Mouse (Mus musculus): Measurements from ENCODE around the gene Txlna.

Txlna gene

DNA sequence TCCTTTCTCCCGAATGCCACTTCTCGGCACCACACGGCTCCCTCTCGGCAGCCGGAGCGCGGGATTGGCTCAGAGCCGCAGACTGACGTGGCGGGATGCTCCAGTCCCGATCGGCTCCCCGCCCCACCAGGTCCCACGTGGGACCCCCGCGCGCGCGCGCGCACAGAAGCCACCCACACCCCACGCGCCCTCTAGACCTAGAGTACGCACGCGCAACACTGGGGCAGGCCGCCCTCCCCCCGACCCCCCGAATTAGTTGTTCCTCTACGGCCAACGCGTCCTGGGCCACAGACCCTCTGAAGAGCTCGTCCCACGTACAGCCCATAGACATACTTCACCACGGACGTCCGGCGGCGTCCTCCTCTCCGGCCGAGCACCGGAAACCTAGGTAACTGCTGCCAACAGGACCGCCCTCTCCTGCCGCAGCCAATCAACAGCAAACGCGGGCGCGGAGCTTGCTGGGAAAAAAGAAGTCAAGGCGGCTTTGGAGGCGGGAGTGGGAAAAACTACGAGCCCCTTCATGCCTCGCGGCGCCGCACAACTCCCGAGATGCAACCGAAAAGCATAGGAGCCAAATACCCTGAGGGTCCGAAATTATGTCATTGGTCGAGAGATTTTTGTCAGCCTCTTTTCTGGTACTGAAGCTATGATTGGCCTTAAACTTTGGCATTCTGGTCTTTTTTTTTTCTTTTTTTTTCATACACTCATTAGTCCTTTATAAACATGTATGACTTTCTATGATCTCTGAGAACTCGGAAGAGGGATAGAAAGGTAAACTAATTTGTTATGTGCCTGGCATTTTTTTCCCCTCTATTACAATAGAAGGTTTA, at the start of gene Txlna:
Txlna (minus strand) TSS at position 428 of the 830 bp plus-strand sequence.
- peak; percentile 95 for DNase-seq

DNA sequence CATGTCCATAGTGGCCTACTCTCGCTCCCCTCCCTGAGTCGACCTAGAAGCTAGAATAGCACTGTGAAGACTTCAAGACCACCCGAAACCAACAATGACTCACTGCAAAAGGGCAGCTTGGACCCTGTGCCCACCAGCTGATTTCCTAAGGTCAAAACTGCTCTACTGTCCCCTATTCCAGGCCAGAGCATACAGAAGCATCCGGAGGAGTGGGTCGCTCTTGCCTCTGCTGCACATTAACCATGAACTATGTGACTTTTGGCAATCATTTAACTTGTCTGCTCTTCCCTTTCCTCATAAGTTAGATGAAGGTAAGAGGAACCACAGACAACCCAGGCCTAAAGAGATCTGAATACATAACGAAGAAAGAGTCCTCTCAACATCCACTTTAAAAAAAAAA, 43.7 kb upstream of the Txlna start:
- no peak for DNase-seq

DNA sequence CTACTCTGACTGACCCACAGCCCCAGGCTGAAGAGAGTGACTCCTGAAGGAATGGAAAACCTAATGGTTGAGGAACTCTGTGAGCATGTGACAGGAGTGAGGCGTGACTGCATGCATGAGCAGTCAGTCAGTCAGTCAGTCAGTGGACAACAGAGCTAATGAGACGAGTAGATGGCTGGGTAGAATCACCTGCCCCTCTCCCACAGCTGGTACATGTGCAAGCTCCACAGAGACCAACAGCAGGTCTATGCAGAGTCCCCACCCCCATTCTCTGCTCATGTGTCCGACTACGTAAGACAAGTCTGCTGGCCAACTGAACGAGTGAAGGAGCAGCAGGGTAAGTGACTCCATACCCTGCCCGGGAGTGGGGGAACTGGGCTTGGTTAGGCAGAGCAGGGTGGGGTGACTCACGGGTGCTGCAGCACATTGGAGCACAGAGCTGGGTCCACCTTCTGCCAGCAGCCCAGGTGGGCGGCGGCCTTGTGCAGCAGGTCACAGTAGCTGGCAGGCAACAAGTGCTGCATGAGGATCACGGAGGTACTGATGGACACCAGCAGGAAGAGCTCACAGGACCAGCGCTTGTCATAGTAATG, 43.1 kb upstream of the Txlna start:
- no peak for DNase-seq

GRCm38 (mm10) chr4:129681837-129682236, 41.0 kb upstream of the Txlna start:
- DNase-seq, result no peak

- DNase-seq, result no peak
These were observed 32.1 kb upstream of the Txlna start for GRCm38 (mm10) chr4:129672878-129673449.

DNA sequence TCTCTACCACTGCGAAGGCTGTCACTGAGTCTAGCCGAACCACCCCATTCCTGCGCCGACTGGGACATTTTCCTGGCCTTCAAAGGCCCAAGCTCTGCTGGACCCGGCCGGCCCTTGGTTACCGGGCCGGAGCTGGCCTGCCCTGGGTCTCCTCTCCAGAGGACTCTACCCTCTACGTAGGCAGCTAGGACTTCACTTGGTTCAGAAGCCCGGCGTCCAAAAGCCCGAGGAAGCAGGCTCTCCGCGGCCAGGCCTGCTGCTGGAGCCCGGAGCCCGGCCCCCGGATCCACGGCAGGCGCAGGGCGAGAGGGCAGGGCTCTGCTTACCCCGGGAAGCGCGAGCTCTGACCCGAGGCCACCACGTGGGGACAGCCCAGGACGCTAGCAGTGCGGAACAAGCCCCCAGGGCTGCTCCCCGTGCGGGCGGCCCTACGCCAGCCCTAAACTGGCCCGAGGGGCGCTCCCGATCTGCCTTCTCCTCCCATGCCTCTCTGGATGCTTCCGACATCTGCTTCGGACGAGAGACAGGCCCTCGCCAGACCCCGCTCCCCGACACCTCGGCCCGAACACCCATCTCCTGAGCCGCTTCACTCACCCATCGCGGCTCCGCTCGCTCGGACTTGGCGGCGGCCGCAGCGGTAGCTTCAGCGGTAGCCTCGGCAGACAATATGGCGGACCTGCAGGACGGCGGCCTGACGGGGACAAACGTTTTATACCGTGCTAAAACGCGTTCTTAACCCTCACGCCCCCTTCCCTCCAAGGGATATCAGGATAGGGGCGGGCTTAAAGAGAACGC, 31.4 kb upstream of the Txlna start, which contains the start of gene Kpna6:
Kpna6 (minus strand) TSS at position 685 of the 795 bp plus-strand sequence.
- DNase-seq, result peak; percentile 84

GRCm38 (mm10) chr4:129671491-129672082, 30.7 kb upstream of the Txlna start:
- DNase-seq, result peak; percentile 56

- DNase-seq, result no peak
These were observed 21.5 kb upstream of the Txlna start for GRCm38 (mm10) chr4:129662255-129662813.

GRCm38 (mm10) chr4:129661584-129661983, 20.7 kb upstream of the Txlna start:
- no peak for DNase-seq

GRCm38 (mm10) chr4:129654770-129655169, 13.9 kb upstream of the Txlna start:
- DNase-seq, result no peak

DNA sequence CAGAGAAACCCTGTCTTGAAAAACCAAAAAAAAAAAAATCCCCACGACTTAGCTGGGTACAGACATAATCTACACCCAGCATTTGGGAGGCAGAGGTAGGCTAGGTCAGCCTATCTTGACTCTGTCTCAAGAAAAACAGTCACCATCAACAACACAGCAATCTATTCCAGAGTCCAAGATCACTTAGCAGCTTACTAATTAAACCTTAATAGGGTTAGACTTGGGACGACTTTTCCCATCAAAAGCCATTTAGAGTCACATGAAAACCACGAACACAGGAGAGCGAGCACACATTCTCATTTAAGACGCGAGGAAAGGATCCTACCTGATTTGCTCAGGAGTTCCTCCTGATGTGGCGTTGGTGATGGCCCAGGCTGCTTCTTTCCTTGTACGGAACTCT, 9.5 kb upstream of the Txlna start:
- DNase-seq, result no peak

DNA sequence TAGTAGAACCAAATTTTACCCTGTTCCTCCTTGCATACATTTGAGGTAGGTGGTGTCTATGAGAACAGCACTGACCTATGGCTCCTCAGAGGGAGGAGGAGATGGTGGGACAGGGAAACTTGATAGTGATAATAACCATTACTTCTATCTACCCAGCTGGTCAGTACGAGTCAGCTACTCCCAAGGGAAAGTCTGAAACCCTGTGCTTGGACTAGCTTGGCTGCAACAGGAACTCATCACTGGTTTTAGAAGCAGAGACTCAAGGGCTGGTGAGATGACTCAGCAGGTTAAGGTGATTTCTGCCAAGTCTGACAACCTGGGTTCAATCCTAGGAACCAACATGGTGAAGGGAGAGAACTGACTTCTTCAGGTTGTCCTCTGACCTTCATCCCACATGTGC, 7.8 kb upstream of the Txlna start:
- DNase-seq, result no peak

GRCm38 (mm10) chr4:129645204-129645603, 4.3 kb upstream of the Txlna start:
- no peak for DNase-seq

GRCm38 (mm10) chr4:129641756-129642155, 891 bp upstream of the Txlna start:
- no peak for DNase-seq

- DNase-seq, result peak; percentile 30
These were observed 696 bp downstream of the Txlna start for GRCm38 (mm10) chr4:129640101-129640637.

DNA sequence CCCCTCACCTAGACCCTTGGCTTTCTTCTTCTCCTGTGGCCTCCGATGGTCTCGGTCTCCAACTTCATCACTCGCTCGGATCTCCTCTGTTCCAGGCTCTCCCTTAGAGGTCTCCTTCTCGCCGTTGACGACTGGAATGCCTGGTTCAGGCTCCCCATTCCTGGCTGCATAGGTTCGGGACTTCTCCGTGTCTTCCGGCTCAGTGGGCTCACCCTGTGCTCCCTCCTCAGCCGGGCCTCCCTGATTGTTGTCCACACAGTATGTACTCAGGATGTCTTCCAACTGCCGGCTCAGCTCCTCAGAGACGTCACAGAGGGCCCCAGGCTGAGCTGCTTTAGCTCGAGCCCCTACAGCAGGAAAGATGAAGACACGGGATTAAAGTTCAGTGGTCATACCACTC, 1.6 kb downstream of the Txlna start:
- no peak for DNase-seq

DNA sequence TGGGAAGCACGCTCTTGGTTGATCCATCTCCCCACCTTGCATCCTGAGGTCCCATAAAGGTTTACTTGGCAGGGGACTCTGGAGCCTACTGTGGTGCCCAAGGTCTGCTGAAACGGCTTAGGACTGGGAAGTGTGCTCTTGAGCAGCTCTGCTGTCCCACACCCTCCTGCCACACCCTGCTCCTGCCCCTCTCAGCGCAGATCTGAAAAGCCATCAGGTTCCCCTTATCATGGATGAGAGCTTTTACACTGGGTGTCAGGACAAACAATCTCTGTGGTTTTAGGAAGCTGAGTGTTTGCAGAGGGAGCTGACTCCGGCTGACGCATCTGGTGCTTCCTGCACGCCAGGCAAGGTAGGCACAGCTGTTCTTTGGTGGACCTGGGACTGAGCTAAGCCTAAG, 7.0 kb downstream of the Txlna start:
- no peak for DNase-seq

DNA sequence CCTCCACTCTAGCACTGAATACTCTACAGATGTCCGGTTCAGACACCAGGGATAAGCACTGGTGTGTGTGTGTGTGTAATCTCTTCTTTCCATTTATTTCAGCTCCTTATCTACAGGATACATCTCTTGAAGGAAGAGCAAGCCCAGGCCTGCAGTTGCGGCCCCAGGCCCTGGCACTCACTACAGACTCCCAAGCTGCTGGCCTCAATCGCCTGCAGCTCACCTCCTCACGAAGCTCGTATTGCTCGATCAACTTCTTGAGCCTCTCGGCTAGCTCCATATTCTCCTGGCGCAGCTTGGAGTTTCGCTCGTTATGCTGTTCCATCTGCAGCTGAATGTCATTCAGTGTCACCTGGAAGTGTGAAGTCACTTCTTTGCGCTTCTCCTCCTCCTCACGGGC, 9.0 kb downstream of the Txlna start:
- no peak for DNase-seq

DNA sequence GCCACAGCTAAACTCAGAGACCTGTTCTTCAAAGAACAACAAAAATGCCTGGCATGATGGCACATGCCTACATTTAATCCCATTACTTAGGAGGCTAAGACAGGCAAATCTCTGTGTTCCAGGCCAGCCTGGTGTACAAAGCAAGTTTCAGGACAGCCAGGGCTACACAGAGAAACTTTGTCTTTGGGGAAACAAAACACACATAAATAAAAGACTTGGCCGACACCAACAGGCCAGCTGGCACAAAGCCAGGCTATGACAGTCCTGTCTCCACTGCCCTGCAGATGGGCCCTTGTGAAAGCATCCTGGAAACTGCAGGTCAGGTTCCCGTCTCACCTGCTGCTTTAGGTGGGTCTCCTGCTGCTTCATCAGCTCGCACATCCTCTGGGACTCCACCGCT, 9.9 kb downstream of the Txlna start:
- DNase-seq, result no peak

DNA sequence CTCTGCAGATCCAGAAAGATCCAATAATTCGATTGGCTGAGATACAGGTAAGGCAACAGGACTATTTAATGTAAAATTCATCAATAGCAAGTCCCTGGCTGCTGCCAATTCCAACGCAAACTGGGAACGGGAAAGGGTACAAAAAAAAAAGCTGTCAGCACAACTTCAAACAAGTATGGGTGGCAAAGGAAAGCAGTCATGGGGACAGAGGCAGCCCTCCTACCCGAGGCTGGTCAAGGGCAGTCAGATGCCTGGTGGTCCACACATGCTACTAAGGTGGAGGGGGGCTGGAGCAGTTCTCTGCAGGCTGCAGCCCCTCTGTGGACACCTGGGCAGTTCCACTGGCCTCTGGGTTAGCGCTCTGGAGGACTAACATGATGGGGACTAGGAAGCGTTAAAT, 14.8 kb downstream of the Txlna start:
- no peak for DNase-seq

GRCm38 (mm10) chr4:129625496-129625895, 15.4 kb downstream of the Txlna start:
- no peak for DNase-seq

DNA sequence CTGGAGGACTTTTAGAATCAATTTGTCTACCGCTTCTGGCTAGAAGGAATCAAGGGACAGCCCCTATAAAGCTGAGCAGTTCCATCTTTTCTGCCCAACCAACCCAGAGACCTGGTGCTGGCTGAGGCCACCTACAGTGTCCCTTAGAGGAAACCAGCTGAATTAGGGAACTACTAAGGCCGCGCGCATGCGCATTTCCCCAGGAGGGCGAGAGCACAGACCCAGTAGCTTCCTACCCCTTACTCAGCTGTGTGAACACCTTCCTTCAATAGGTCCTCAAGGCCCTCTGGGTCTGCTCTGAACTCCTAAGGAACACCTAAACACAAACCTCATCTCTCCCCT, 15.9 kb downstream of the Txlna start:
- peak; percentile 66 for DNase-seq

Data from thymus, postnatal 25 days (tissue).